Mouse (Mus musculus) CH12.LX (cell line): Measurements from ENCODE around the gene Mical3. TPM values are rescaled to one million over a fixed set of nuclear protein-coding genes. Genes with fewer than 3 reads are reported as not detected.

Experiments
- DNase-seq: peaks from one replicate; pipeline ENCODE4 v3.0.0-alpha.2; 2013; ENCODE audit errors: extremely low read depth
- H3K27ac ChIP-seq: 2 replicates; pipeline ENCODE4 v1.5.1; 2012; ENCODE audit warnings: low read depth, mild to moderate bottlenecking, control low read depth, moderate library complexity; ENCODE audit not compliant: insufficient read depth
- H3K27me3 ChIP-seq: replicated peaks from 2 replicates; pipeline ENCODE3; 2012; ENCODE audit warnings: inconsistent platforms
- H3K36me3 ChIP-seq, 2 experiments: replicated peaks in 1 of 2; 2 replicates each; pipeline versions ENCODE3 to v1.6.1; 2012; ENCODE audit warnings: inconsistent platforms in 1 of 2, low read length in 1 of 2, mild to moderate bottlenecking in 1 of 2, mixed read lengths in 1 of 2, moderate library complexity in 1 of 2; ENCODE audit not compliant: control insufficient read depth in 1 of 2, insufficient read depth in 1 of 2
- H3K4me1 ChIP-seq, 2 experiments: 2 replicates each; pipeline ENCODE4 v1.6.1; 2012; ENCODE audit warnings: inconsistent platforms in 1 of 2, moderate library complexity in 1 of 2; ENCODE audit not compliant: insufficient read depth in 2 of 2, control insufficient read depth in 1 of 2
- H3K4me2 ChIP-seq: 2 replicates; pipeline ENCODE4 v1.6.1; 2012; ENCODE audit warnings: low read depth, mild to moderate bottlenecking, control low read depth; ENCODE audit not compliant: poor library complexity, insufficient read depth, severe bottlenecking
- H3K4me3 ChIP-seq, 3 experiments: fragments of 150-350 bp in 1 of 3; sonication (generic) in 1 of 3; replicated peaks in 1 of 3; 2 replicates each; pipeline versions ENCODE3 to v1.5.1; 2011 to 2012; ENCODE audit warnings: low read depth in 2 of 3, low read length in 2 of 3, mild to moderate bottlenecking in 2 of 3, moderate library complexity in 2 of 3, control low read depth in 1 of 3, improper control_type of control experiment in 1 of 3, inconsistent platforms in 1 of 3, mixed read lengths in 1 of 3; ENCODE audit not compliant: poor library complexity in 1 of 3
- H3K79me2 ChIP-seq: replicated peaks from 2 replicates; pipeline ENCODE4 v1.6.1; 2012; ENCODE audit warnings: mild to moderate bottlenecking, moderate library complexity; ENCODE audit not compliant: control insufficient read depth, poor library complexity, insufficient read depth, severe bottlenecking; ENCODE audit errors: extremely low read depth
- H3K9ac ChIP-seq: 2 replicates; pipeline ENCODE4 v1.6.1; 2012; ENCODE audit warnings: low read depth, mild to moderate bottlenecking, control low read depth, moderate library complexity; ENCODE audit not compliant: insufficient read depth
- H3K9me3 ChIP-seq: replicated peaks from 2 replicates; pipeline ENCODE3; 2012; ENCODE audit warnings: low read length, inconsistent platforms, mixed read lengths
- BHLHE40 ChIP-seq: IDR thresholded peaks from 2 replicates; pipeline ENCODE4 v1.6.1; 2011; ENCODE audit warnings: mild to moderate bottlenecking, low read depth, low read length, improper control_type of control experiment
- CHD1 ChIP-seq: IDR thresholded peaks from 2 replicates; pipeline ENCODE4 v1.6.1; 2012; ENCODE audit warnings: low read depth, low read length, improper control_type of control experiment, inconsistent platforms
- CHD2 ChIP-seq: IDR thresholded peaks from 2 replicates; pipeline ENCODE4 v1.6.1; 2011; ENCODE audit warnings: low read length, improper control_type of control experiment
- CTCF ChIP-seq, 2 experiments: IDR thresholded peaks in 1 of 2; conservative IDR thresholded peaks in 1 of 2; 2 replicates each; pipeline ENCODE4 v1.5.1; 2011 to 2012; ENCODE audit warnings: low read depth in 2 of 2, low read length in 2 of 2, improper control_type of control experiment in 1 of 2, inconsistent platforms in 1 of 2, mild to moderate bottlenecking in 1 of 2, moderate library complexity in 1 of 2
- EP300 ChIP-seq: IDR thresholded peaks from 2 replicates; pipeline ENCODE4 v1.6.1; 2011; ENCODE audit warnings: low read length, improper control_type of control experiment
- GABPA ChIP-seq: IDR thresholded peaks from 2 replicates; pipeline ENCODE4 v1.6.1; 2012; ENCODE audit warnings: low read depth, low read length, improper control_type of control experiment, inconsistent platforms; ENCODE audit not compliant: insufficient replicate concordance
- HCFC1 ChIP-seq: IDR thresholded peaks from 2 replicates; pipeline ENCODE4 v1.6.1; 2012; ENCODE audit warnings: low read depth, mild to moderate bottlenecking, inconsistent platforms, low read length, improper control_type of control experiment
- JUND ChIP-seq: conservative IDR thresholded peaks from 2 replicates; pipeline ENCODE4 v1.6.1; 2011; ENCODE audit warnings: low read depth, low read length, improper control_type of control experiment
- KAT2A ChIP-seq: IDR thresholded peaks from 2 replicates; pipeline ENCODE4 v1.6.1; 2012; ENCODE audit warnings: low read length, improper control_type of control experiment, inconsistent platforms; ENCODE audit not compliant: insufficient replicate concordance
- MAX ChIP-seq: IDR thresholded peaks from 2 replicates; pipeline ENCODE4 v1.6.1; 2011; ENCODE audit warnings: low read length, improper control_type of control experiment
- MEF2A ChIP-seq: IDR thresholded peaks from 2 replicates; pipeline ENCODE4 v1.6.1; 2014; ENCODE audit warnings: low read depth, mild to moderate bottlenecking, inconsistent platforms, low read length, improper control_type of control experiment, borderline replicate concordance
- MXI1 ChIP-seq: IDR thresholded peaks from 2 replicates; pipeline ENCODE4 v1.6.1; 2011; ENCODE audit warnings: mild to moderate bottlenecking, low read depth, low read length, improper control_type of control experiment
- MYC ChIP-seq: IDR thresholded peaks from 2 replicates; pipeline ENCODE4 v1.6.1; 2011; ENCODE audit warnings: low read depth, mild to moderate bottlenecking, improper control_type of control experiment, low read length
- POLR2A ChIP-seq: IDR thresholded peaks from 2 replicates; pipeline ENCODE4 v1.6.1; 2011; ENCODE audit warnings: low read depth, mild to moderate bottlenecking, improper control_type of control experiment, low read length
- SMC3 ChIP-seq: IDR thresholded peaks from 2 replicates; pipeline ENCODE4 v1.6.1; 2011; ENCODE audit warnings: low read depth, low read length, improper control_type of control experiment
- TCF12 ChIP-seq: IDR thresholded peaks from 2 replicates; pipeline ENCODE4 v1.6.1; 2014; ENCODE audit warnings: low read depth, mild to moderate bottlenecking, inconsistent platforms, low read length, improper control_type of control experiment
- UBTF ChIP-seq: IDR thresholded peaks from 2 replicates; pipeline ENCODE4 v1.6.1; 2012; ENCODE audit warnings: low read depth, mild to moderate bottlenecking, inconsistent platforms, low read length, improper control_type of control experiment, moderate library complexity
- USF1 ChIP-seq: IDR thresholded peaks from 2 replicates; pipeline ENCODE4 v1.6.1; 2014; ENCODE audit warnings: low read depth, mild to moderate bottlenecking, inconsistent platforms, low read length, improper control_type of control experiment
- ZC3H11A ChIP-seq: IDR thresholded peaks from 2 replicates; pipeline ENCODE4 v1.6.1; 2012; ENCODE audit warnings: low read depth, mild to moderate bottlenecking, inconsistent platforms, low read length, improper control_type of control experiment
- ZMIZ1 ChIP-seq: IDR thresholded peaks from 2 replicates; pipeline ENCODE4 v1.6.1; 2012; ENCODE audit warnings: low read depth, mild to moderate bottlenecking, inconsistent platforms, low read length, improper control_type of control experiment
- dilution Hi-C: fragments of 300-500 bp; cut with MboI; formaldehyde crosslinking; loops from 2 replicates; pipeline ENCODE4 v1.14.3; 2020; ENCODE audit warnings: low sequenced_read_pairs; ENCODE audit not compliant: extremely low pct_unique_long_range_greater_than_20kb, extremely low pct_ligation_motif_present
- in situ Hi-C: fragments of 300-500 bp; cut with MboI; formaldehyde crosslinking; loops from 3 replicates; pipeline ENCODE4 v1.14.3; 2019; ENCODE audit warnings: low sequenced_read_pairs, low pct_ligation_motif_present, low pct_unique_long_range_greater_than_20kb, mixed read lengths
- polyA plus RNA-seq: library from polyadenylated mRNA; unstranded; fragments of >175 nt; gene quantifications from 2 replicates; pipeline ENCODE4 v1.2.1, GENCODE M21; 2012; ENCODE audit warnings: low read depth; ENCODE audit not compliant: insufficient read length
- total RNA-seq, 2 experiments: library from RNA; depleted of rRNA; stranded (reverse); fragments of 300-350 nt in 1 of 2; fragments of >200 nt in 1 of 2; gene quantifications; 2 replicates each; pipeline ENCODE4 v1.2.3; 2012 to 2014

Gene Mical3
- total and polyA plus RNA-seq, 3 experiments, result 10.2 to 56.3 (median 26.8) TPM

GRCm38 (mm10) chr6:120914911-120915648, 215.7 kb downstream of the Mical3 start (continued):
- TF ChIP-seq KAT2A (no peak), SMC3 (peak; percentile 47), HCFC1 (peak; percentile 69), POLR2A (peak; percentile 69), JUND (no peak), TCF12 (peak; percentile 91), MAX (peak; percentile 65; the same call in 1 of the 2 replicates), CHD1 (peak; percentile 38; the same call in 1 of the 2 replicates), MXI1 (peak; percentile 80)

DNA sequence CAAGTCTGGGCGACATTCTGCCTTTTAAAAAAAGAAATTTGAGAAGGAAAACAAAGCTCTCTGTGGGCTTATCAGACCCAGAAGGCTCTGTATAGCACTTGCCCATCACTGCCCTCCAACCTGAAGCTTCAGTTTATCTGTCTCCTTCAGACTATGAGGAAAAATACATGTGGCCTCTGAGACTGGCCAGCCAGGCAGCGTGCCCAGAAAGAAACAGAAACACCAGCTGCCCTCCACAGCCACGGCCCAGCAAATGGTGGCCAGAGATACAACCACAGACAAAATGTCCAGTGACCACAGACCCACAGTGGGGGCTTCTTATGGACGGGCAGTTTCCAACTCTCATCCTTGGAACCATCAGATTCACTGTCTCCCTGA, 216.3 kb downstream of the Mical3 start:
- in situ Hi-C loops, result no loop called here
- peaks cover 17 to 35% of the 10 kb centered on the region in 2 experiments for H3K36me3 ChIP-seq
- dilution Hi-C loops, result no loop called here
- peaks cover 23 to 57% of the 10 kb centered on the region in 2 experiments for H3K4me1 ChIP-seq
- H3K9ac ChIP-seq, result peak overlapping the region; percentile 99
- peak overlapping the region; percentile 54 to 94 (median 86) for H3K4me3 ChIP-seq
- no peaks in the 10 kb centered on the region for H3K9me3 ChIP-seq
- H3K27me3 ChIP-seq, result no peaks in the 10 kb centered on the region
- H3K27ac ChIP-seq, result peak overlapping the region; percentile 100
- TF ChIP-seq UBTF, result no peak
- no peak for TF ChIP-seq EP300
- no peak for TF ChIP-seq CTCF (conservative IDR thresholded peaks at IDR 0.05 in 1 of 2, IDR thresholded peaks at IDR 0.05 in 1 of 2; ENCODE audit: low read depth in 2 of 2, low read length in 2 of 2)
- no peak; the same call in 1 of the 2 replicates for TF ChIP-seq ZMIZ1
- no peak for TF ChIP-seq GABPA
- TF ChIP-seq CHD2, result no peak
- TF ChIP-seq MYC, result no peak; the same call in 1 of the 2 replicates
- TF ChIP-seq BHLHE40, result no peak
- no peak for TF ChIP-seq MEF2A
- no peak for TF ChIP-seq ZC3H11A
- no peak for TF ChIP-seq MXI1
- TF ChIP-seq USF1, result no peak
- no peak for TF ChIP-seq HCFC1
- TF ChIP-seq TCF12, result no peak
- peak overlapping the region; percentile 99 for H3K4me2 ChIP-seq
- peaks cover 52% of the 10 kb centered on the region for H3K79me2 ChIP-seq
- DNase-seq, result no peak
